Mouse (Mus musculus) kidney, postnatal 0 days (tissue): ENCODE measurements around the gene Ccar1. TPM values are rescaled to one million over a fixed set of nuclear protein-coding genes. Genes with fewer than 3 reads are reported as not detected.

ENCODE experiments used
- ATAC-seq: fragments of 200-750 bp; cut with Nextera tagmentation; replicated peaks from 2 replicates; pipeline ENCODE4 v1.8.0; 2017; ENCODE audit warnings: low read depth, moderate number of reproducible peaks, moderate TSS enrichment, moderate library complexity; ENCODE audit not compliant: low FRiP score
- DNase-seq: peaks from one replicate; pipeline ENCODE4 v3.0.0-alpha.2; 2016; ENCODE audit warnings: low spot score
- H3K27ac ChIP-seq: fragments of 300-500 bp; sonication (generic); 2 replicates; pipeline ENCODE4 v1.5.1; 2014; ENCODE audit warnings: mild to moderate bottlenecking
- H3K27me3 ChIP-seq: fragments of 300-500 bp; sonication (generic); 2 replicates; pipeline ENCODE4 v1.6.1; 2014; ENCODE audit warnings: low read length, mixed read lengths; ENCODE audit not compliant: insufficient read depth
- H3K36me3 ChIP-seq: fragments of 300-500 bp; sonication (generic); 2 replicates; pipeline ENCODE4 v1.6.1; 2014; ENCODE audit warnings: low read length, mixed read lengths; ENCODE audit not compliant: insufficient read depth
- H3K4me1 ChIP-seq: fragments of 300-500 bp; sonication (generic); replicated peaks from 2 replicates; pipeline ENCODE4 v1.6.1; 2014; ENCODE audit warnings: antibody characterized with exemption, low read length, mixed read lengths; ENCODE audit not compliant: insufficient read depth
- H3K4me2 ChIP-seq: fragments of 300-500 bp; sonication (generic); 2 replicates; pipeline ENCODE4 v1.6.1; 2014; ENCODE audit warnings: mild to moderate bottlenecking, low read length, moderate library complexity, mixed read lengths
- H3K4me3 ChIP-seq: fragments of 300-500 bp; sonication (generic); replicated peaks from 2 replicates; pipeline ENCODE4 v1.5.1; 2014; ENCODE audit warnings: low read depth, low read length
- H3K9ac ChIP-seq: fragments of 300-500 bp; sonication (generic); 2 replicates; pipeline ENCODE4 v1.6.1; 2014; ENCODE audit warnings: low read depth, low read length
- H3K9me3 ChIP-seq: fragments of 300-500 bp; sonication (generic); replicated peaks from 2 replicates; pipeline ENCODE4 v1.6.1; 2016; ENCODE audit warnings: low read length, inconsistent platforms, mixed read lengths
- CTCF ChIP-seq: IDR thresholded peaks from 2 replicates; pipeline ENCODE4 v1.5.1; 2016; ENCODE audit warnings: antibody characterized with exemption, low read depth, mild to moderate bottlenecking, moderate library complexity
- whole genome bisulfite sequencing: fragments of 180-500 bp; shearing (Covaris S2); extraction: QIAGEN DNeasy Blood & Tissue Kit; methylation state at CpG from one replicate; pipeline ENCODE4 v1.1.7; 2014; 5-methylcytosine and 5-hydroxymethylcytosine counted together
- polyA plus RNA-seq: library from polyadenylated mRNA; unstranded; fragments of >200 nt; fragmentation: Nextera tagmentation; extraction: Ambion mirVana; gene quantifications from 2 replicates; pipeline ENCODE4 v1.2.1, GENCODE M21; 2015

The Ccar1 gene
- polyA plus RNA-seq, 1 experiment from 2014 or later: 84.2 TPM

DNA sequence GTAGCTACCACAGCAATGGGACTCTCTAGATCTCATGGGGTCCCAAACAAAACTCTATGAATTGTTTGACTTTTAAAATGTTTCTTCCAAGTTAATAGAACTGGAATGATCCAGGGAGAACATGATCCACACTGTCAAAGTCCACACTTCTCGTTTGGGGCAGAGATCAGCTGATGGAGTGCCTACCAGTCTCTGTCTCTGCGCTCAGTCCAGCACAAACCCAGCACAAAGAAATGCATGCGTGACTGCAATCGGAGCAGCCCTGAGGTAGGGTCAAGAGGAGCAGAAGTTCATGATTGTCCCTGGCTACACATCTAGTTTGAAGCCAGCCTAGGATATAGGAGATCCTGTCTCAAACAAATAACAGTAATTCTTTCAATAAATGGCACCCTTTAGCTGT is 31.3 kb upstream of the Ccar1 start:
- ATAC-seq (peak; percentile 76), DNase-seq (no peak)
- WGBS: 75% methylated on average over 4 of the region's 4 CpGs
- peaks cover 19% of the 10 kb centered on the region; the same call in 1 of the 2 replicates for H3K36me3 ChIP-seq
- no peaks in the 10 kb centered on the region for H3K9me3 ChIP-seq
- H3K27ac ChIP-seq: 0 out of 2 replicates have a peak overlapping the region, but pooled peaks have one; percentile 5
- no peak overlapping the region for H3K9ac ChIP-seq
- no peak overlapping the region for H3K4me3 ChIP-seq
- TF ChIP-seq CTCF: no peak
- no peaks in the 10 kb centered on the region for H3K4me1 ChIP-seq
- no peaks in the 10 kb centered on the region for H3K27me3 ChIP-seq
- H3K4me2 ChIP-seq: no peak overlapping the region

DNA sequence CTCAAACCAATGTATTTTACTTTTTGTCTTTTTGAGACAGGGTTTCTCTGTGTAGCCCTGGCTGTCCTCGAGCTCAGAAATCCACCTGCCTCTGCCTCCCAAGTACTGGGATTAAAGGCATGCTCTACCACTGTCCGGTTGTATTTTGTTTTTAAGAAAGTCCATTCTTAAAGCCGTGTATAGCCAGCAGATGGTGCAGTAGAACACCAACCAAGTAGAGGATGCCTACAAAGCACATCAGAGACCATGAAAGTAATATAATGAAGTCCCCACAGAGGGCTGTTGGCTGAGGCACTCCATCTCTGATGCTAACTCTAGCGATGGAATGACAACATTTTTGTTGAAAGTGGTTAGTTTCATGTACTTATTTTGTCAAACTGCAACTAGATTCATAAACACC is 17.9 kb upstream of the Ccar1 start:
- ATAC-seq (no peak), DNase-seq (peak; percentile 41)
- TF ChIP-seq CTCF: peak; percentile 56; the same call in 1 of the 2 replicates
- Histone ChIP-seq H3K27me3 (no peaks in the 10 kb centered on the region), H3K9ac (no peak overlapping the region), H3K4me3 (no peak overlapping the region), H3K36me3 (peaks cover 21% of the 10 kb centered on the region), H3K4me1 (no peaks in the 10 kb centered on the region), H3K9me3 (no peaks in the 10 kb centered on the region), H3K27ac (no peak overlapping the region), H3K4me2 (no peak overlapping the region)
- WGBS: 72% methylated on average over 4 of the region's 4 CpGs

DNA sequence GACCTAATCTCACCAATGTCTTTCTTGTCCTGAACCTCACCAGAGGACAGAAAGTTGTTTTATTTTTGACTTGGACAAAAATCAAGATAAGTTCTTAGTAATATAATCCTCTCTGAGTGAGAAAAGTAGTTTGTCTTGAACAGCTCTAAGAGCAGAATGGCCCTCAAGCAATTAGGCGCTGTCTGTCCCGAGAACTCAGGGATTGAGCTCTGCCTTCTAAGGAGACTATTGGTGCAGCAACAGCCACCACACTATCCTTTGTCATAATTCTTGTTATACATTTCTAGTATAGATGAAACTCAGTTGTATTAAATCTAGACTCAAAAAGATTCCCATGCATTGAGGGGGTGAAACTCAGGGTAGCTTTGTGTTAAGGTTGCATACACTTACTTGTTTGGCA is 16.7 kb upstream of the Ccar1 start:
- no peak for DNase-seq
- no peak for TF ChIP-seq CTCF
- Histone ChIP-seq H3K9me3 (no peaks in the 10 kb centered on the region), H3K4me2 (no peak overlapping the region), H3K4me1 (no peaks in the 10 kb centered on the region), H3K36me3 (peaks cover 14% of the 10 kb centered on the region), H3K27me3 (no peaks in the 10 kb centered on the region), H3K9ac (no peak overlapping the region), H3K27ac (no peak overlapping the region), H3K4me3 (no peak overlapping the region)
- no peak for ATAC-seq
- WGBS: 93% methylated on average over 2 of the region's 2 CpGs

DNA sequence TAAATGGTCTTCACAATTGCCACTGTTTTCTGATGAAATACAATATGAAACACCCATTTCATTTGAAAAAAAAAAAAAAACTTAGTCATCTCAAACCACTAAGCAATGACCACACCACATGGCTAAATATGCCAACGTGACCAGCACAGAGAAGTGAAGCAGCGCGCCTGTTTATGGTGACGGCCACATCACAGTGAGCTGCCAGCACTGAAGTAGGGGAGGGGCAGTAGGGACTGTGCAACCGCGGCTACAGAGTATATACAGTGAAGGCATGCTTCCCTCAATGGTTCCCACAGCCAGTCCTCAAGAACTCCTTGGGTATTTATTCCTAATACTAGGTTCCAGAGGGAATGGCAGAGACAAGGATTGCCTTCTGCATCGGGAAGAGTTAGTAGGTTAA is 16.2 kb upstream of the Ccar1 start:
- ATAC-seq (no peak), DNase-seq (no peak)
- H3K4me3 ChIP-seq: no peak overlapping the region
- 94% methylated on average over 7 of the region's 7 CpGs for WGBS
- H3K36me3 ChIP-seq: peaks cover 9% of the 10 kb centered on the region
- no peak for TF ChIP-seq CTCF
- no peaks in the 10 kb centered on the region for H3K4me1 ChIP-seq
- H3K4me2 ChIP-seq: no peak overlapping the region
- no peaks in the 10 kb centered on the region for H3K9me3 ChIP-seq
- H3K9ac ChIP-seq: no peak overlapping the region
- H3K27ac ChIP-seq: no peak overlapping the region
- H3K27me3 ChIP-seq: no peaks in the 10 kb centered on the region

DNA sequence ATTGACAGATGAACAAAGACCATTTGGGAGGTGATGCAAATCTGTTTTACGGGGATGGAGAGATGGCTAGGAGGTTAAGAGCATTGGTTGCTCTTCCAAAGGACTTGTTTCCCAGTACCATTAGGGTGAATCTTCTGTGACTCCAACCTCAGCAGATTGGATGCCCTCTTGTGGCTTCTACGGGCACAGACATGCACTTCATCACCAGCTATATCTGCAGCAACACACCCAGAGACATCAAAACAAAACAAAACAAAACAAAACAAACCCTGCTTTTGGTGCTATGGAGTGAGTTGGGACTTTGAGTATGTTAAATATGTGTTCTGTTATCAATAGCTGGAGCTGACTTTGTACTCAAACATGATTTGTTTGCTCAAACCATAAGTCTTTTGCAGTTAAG is 12.0 kb upstream of the Ccar1 start:
- TF ChIP-seq CTCF: peak; percentile 47
- no peak overlapping the region for H3K4me2 ChIP-seq
- DNase-seq (peak; percentile 27), ATAC-seq (no peak)
- H3K9me3 ChIP-seq: no peaks in the 10 kb centered on the region
- WGBS: 84% methylated on average over 2 of the region's 2 CpGs
- no peaks in the 10 kb centered on the region for H3K36me3 ChIP-seq
- no peaks in the 10 kb centered on the region for H3K27me3 ChIP-seq
- no peak overlapping the region for H3K9ac ChIP-seq
- no peak overlapping the region for H3K4me3 ChIP-seq
- H3K27ac ChIP-seq: no peak overlapping the region
- no peaks in the 10 kb centered on the region for H3K4me1 ChIP-seq

DNA sequence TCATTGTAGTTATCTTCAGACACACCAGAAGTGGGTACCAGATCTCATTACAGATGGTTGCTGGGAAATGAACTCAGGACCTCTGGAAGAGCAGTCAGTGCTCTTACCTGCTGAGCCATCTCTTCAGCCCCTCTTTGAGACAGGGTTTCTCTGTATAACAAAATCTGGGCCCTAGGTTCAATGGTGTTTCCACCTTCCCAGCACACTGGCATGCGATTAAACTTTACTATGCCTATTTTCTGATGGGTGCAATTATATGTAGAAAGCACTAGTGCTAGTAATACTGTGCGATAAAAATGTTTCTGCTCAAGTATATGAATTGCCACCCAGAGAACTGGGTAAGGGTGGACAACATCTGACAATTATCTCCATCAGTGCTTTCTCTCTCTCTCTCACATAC is 11.2 kb upstream of the Ccar1 start:
- H3K9me3 ChIP-seq: no peaks in the 10 kb centered on the region
- H3K27ac ChIP-seq: no peak overlapping the region
- DNase-seq (no peak), ATAC-seq (no peak)
- WGBS: 95% methylated on average over 2 of the region's 2 CpGs
- H3K36me3 ChIP-seq: no peaks in the 10 kb centered on the region
- H3K27me3 ChIP-seq: no peaks in the 10 kb centered on the region
- H3K9ac ChIP-seq: no peak overlapping the region
- TF ChIP-seq CTCF: no peak
- no peaks in the 10 kb centered on the region for H3K4me1 ChIP-seq
- H3K4me2 ChIP-seq: no peak overlapping the region
- H3K4me3 ChIP-seq: no peak overlapping the region

DNA sequence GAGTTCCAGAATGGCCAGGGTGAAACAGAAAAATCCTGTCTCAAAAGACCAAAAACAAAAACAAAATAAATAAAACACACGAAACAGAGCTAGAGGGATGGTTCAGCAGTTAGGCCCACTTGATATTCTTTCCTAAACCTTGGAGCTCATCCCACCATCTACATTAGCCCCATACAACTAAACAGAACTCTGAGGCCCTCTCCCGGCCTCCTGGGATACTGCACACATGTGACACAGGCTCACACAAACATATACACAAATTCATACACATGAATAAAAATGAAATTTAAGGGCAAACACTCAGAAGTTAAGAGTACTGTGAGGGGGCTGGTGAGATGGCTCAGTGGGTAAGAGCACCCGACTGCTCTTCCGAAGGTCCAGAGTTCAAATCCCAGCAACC is 2.1 kb upstream of the Ccar1 start:
- Histone ChIP-seq H3K9me3 (no peaks in the 10 kb centered on the region), H3K27ac (no peak overlapping the region), H3K36me3 (peaks cover 5% of the 10 kb centered on the region; the same call in 1 of the 2 replicates), H3K4me3 (no peak overlapping the region), H3K4me2 (no peak overlapping the region), H3K27me3 (no peaks in the 10 kb centered on the region), H3K9ac (no peak overlapping the region), H3K4me1 (no peaks in the 10 kb centered on the region)
- no peak for TF ChIP-seq CTCF
- ATAC-seq: no peak
- WGBS: 95% methylated on average over 4 of the region's 4 CpGs
- DNase-seq: no peak
